Mouse (Mus musculus) erythroblast, embryonic 14.5 days (primary cell): Measurements from ENCODE around the gene Pole. TPM values are rescaled to one million over a fixed set of nuclear protein-coding genes. Genes with fewer than 3 reads are reported as not detected.
A peak's percentile ranks its signal among the peaks of the same experiment; 100 is the strongest.

ENCODE experiments used
- H3K27me3 ChIP-seq: 2 replicates; pipeline ENCODE4 v1.6.1; 2012; ENCODE audit warnings: inconsistent platforms; ENCODE audit not compliant: control insufficient read depth
- H3K36me3 ChIP-seq: 2 replicates; pipeline ENCODE4 v1.6.1; 2012; ENCODE audit warnings: mild to moderate bottlenecking, inconsistent platforms; ENCODE audit not compliant: control insufficient read depth
- H3K4me1 ChIP-seq: 2 replicates; pipeline ENCODE4 v1.6.1; 2012; ENCODE audit warnings: inconsistent platforms; ENCODE audit not compliant: control insufficient read depth
- H3K4me3 ChIP-seq: replicated peaks from 2 replicates; pipeline ENCODE3; 2012; ENCODE audit warnings: moderate library complexity, mild to moderate bottlenecking, inconsistent platforms
- H3K9me3 ChIP-seq: 2 replicates; pipeline ENCODE4 v1.6.1; 2012; ENCODE audit warnings: low read length, inconsistent platforms, mixed read lengths; ENCODE audit not compliant: control insufficient read depth
- GATA1 ChIP-seq: IDR thresholded peaks from 2 replicates; pipeline ENCODE4 v1.6.1; 2012; ENCODE audit warnings: low read length, inconsistent platforms, mixed read lengths
- TAL1 ChIP-seq: IDR thresholded peaks from 3 replicates; pipeline ENCODE4 v1.6.1; 2012; ENCODE audit warnings: low read length, inconsistent platforms, mixed read lengths
- polyA plus RNA-seq: library from polyadenylated mRNA; stranded (reverse); fragments of >175 nt; gene quantifications from 2 replicates; pipeline ENCODE4 v1.2.3, GENCODE M21; 2012

The Pole gene
- polyA plus RNA-seq, 1 experiment: 1.5 TPM

GRCm38 (mm10) chr5:110281984-110282383 is 4.1 kb upstream of the Pole start:
- H3K9me3 ChIP-seq: no peaks in the 10 kb centered on the region
- H3K4me3 ChIP-seq: no peak overlapping the region
- H3K27me3 ChIP-seq: no peaks in the 10 kb centered on the region
- H3K36me3 ChIP-seq: peaks cover 30% of the 10 kb centered on the region
- H3K4me1 ChIP-seq: peaks cover 31% of the 10 kb centered on the region
- TF ChIP-seq GATA1 (no peak), TAL1 (no peak)

DNA sequence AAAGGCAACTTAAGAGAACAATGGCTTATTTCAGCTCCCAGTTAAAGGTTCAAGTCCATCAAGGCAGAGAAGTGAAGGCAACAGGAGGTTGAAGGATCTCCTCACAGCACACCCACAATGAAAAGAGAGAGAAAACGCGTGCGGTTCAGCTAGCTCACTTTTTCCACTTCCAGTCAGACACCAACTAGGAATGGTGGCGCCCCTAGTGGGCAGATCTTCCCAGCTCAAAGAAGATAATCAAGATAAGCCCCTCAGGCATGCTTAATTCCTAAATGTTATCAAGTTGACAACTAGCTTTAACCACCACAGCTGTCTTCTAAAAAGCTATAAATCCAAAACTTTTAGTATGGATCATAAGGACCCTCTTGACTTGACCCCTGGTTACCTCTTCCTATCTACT is 1.6 kb upstream of the Pole start:
- no peaks in the 10 kb centered on the region for H3K27me3 ChIP-seq
- peak overlapping the region; percentile 90 for H3K4me3 ChIP-seq
- no peaks in the 10 kb centered on the region for H3K9me3 ChIP-seq
- peaks cover 39% of the 10 kb centered on the region for H3K4me1 ChIP-seq
- TF ChIP-seq TAL1 (no peak), GATA1 (peak; percentile 67)
- H3K36me3 ChIP-seq: peaks cover 37% of the 10 kb centered on the region

- Histone ChIP-seq H3K27me3 (no peaks in the 10 kb centered on the region), H3K9me3 (no peaks in the 10 kb centered on the region), H3K4me1 (peaks cover 40% of the 10 kb centered on the region), H3K36me3 (peaks cover 43% of the 10 kb centered on the region), H3K4me3 (peak overlapping the region; percentile 90)
- no peak for TF ChIP-seq TAL1
- no peak for TF ChIP-seq GATA1
Measured at GRCm38 (mm10) chr5:110285156-110285555, 950 bp upstream of the Pole start.

DNA sequence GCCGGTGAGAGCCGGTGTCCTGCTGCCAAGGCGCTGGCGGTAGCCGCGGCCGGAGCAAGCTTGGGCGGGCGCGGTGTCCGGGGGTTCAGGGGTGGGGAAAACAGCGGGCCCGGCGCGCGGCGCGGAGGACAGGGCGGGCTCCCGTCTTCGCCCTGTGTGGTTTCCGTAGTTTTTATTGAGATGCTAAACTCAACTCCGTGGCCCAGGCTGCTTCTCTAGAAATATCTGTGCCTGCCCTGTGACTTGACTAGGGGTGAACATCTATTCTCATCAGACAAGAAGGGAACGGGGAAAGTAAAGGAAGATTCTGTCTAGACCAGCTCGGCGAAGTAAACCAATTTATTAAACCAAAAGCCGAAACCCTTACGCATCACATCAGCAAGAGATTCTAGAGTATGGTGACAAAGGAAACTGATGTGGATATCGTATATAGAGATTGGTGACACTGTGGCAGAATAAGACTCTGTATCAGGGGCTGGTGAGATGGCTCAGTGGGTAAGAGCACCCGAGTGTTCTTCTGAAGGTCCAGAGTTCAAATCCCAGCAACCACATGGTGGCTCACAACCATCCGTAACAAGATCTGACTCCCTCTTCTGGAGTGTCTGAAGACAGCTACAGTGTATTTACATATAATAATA is 459 bp downstream of the Pole start:
- peak overlapping the region; percentile 90 for H3K4me3 ChIP-seq
- peaks cover 46% of the 10 kb centered on the region for H3K36me3 ChIP-seq
- no peaks in the 10 kb centered on the region for H3K27me3 ChIP-seq
- peaks cover 48% of the 10 kb centered on the region for H3K4me1 ChIP-seq
- no peak for TF ChIP-seq GATA1
- TF ChIP-seq TAL1: no peak
- no peaks in the 10 kb centered on the region for H3K9me3 ChIP-seq

DNA sequence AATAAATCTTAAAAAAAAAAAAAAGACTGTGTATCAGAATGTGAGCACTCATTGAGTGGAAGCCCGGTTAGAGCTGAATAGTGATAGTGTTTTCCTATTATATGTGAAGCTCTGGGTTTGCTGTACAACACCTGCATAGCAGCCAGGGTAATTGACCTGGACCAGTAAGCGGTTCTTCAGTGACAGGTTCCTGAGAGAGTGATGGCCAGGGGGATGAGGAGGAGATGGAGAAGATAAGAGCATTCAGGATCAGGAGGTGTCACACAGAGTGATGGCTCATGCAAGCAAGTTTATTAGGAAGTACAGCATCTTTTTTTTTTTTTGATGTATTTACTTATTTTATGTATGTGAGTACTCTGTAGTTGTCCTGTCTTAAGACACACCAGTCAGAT is 974 bp downstream of the Pole start:
- Histone ChIP-seq H3K4me3 (peak overlapping the region; percentile 90), H3K9me3 (no peaks in the 10 kb centered on the region), H3K36me3 (peaks cover 51% of the 10 kb centered on the region), H3K4me1 (peaks cover 49% of the 10 kb centered on the region), H3K27me3 (no peaks in the 10 kb centered on the region)
- TF ChIP-seq GATA1 (peak; percentile 74), TAL1 (no peak)

- H3K27me3 ChIP-seq: no peaks in the 10 kb centered on the region
- no peak overlapping the region for H3K4me3 ChIP-seq
- H3K9me3 ChIP-seq: no peaks in the 10 kb centered on the region
- peaks cover 28% of the 10 kb centered on the region for H3K4me1 ChIP-seq
- TF ChIP-seq GATA1: no peak
- TF ChIP-seq TAL1: no peak
- H3K36me3 ChIP-seq: peaks cover 87% of the 10 kb centered on the region
Measured at GRCm38 (mm10) chr5:110291649-110292048, 5.5 kb downstream of the Pole start.

DNA sequence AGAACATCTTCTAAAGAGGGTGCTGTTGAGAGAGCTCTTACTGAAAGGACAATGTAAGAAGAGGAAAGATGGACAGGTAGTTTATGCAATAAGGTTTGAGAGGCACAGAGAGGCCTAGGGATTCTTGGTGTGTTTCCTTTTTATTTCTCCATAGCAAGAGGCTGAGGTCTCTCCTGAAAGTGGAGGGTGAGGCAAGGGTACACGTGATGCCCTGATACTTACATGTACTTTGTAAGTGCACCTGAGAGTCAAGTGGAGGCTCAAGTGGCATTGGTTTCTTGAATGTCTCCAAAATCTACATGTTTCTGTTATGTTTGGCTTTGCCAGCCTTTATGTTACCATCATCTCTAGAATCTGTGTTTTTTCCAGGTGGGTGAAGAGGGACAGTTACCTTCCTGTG is 10.5 kb downstream of the Pole start:
- H3K4me1 ChIP-seq: peaks cover under 1% of the 10 kb centered on the region; the same call in 1 of the 2 replicates
- peaks cover 96% of the 10 kb centered on the region for H3K36me3 ChIP-seq
- TF ChIP-seq TAL1 (no peak), GATA1 (no peak)
- no peak overlapping the region for H3K4me3 ChIP-seq
- H3K27me3 ChIP-seq: no peaks in the 10 kb centered on the region
- H3K9me3 ChIP-seq: no peaks in the 10 kb centered on the region

DNA sequence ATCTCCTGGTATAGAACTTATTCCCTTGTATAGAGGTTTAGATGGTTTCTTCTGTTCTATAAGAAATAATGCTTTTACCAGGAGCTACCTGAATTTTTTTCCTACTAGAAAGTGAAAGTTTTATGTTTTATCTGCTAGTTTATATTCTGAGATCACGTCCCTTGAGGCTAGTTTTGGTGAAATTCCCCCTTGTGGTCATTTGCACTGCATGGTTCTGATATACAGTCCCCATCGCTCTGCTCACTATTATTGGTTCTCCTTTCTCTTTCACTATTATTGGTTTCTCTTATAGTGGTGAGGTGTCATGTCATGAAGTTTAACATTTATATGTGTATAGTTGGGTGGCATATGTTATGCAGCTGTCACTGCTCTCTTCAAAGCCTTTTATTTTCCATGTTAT is 14.5 kb downstream of the Pole start:
- Histone ChIP-seq H3K4me1 (no peaks in the 10 kb centered on the region), H3K27me3 (no peaks in the 10 kb centered on the region), H3K36me3 (peaks cover 99% of the 10 kb centered on the region), H3K9me3 (no peaks in the 10 kb centered on the region), H3K4me3 (no peak overlapping the region)
- TF ChIP-seq TAL1 (no peak), GATA1 (no peak)

- TF ChIP-seq GATA1 (no peak), TAL1 (no peak)
- Histone ChIP-seq H3K9me3 (no peaks in the 10 kb centered on the region), H3K4me1 (no peaks in the 10 kb centered on the region), H3K4me3 (no peak overlapping the region), H3K27me3 (no peaks in the 10 kb centered on the region), H3K36me3 (peaks cover 99% of the 10 kb centered on the region)
Measured at GRCm38 (mm10) chr5:110308861-110309260, 22.8 kb downstream of the Pole start.

GRCm38 (mm10) chr5:110313127-110313526 is 27.0 kb downstream of the Pole start:
- H3K9me3 ChIP-seq: no peaks in the 10 kb centered on the region
- H3K27me3 ChIP-seq: no peaks in the 10 kb centered on the region
- H3K4me1 ChIP-seq: no peaks in the 10 kb centered on the region
- H3K4me3 ChIP-seq: no peak overlapping the region
- H3K36me3 ChIP-seq: peaks cover 96% of the 10 kb centered on the region
- TF ChIP-seq GATA1 (no peak), TAL1 (no peak)
